Mouse (Mus musculus): ENCODE data around the gene Zfp362.
A peak's percentile ranks its signal among the peaks of the same experiment; 100 is the strongest.

Zfp362 gene

DNA sequence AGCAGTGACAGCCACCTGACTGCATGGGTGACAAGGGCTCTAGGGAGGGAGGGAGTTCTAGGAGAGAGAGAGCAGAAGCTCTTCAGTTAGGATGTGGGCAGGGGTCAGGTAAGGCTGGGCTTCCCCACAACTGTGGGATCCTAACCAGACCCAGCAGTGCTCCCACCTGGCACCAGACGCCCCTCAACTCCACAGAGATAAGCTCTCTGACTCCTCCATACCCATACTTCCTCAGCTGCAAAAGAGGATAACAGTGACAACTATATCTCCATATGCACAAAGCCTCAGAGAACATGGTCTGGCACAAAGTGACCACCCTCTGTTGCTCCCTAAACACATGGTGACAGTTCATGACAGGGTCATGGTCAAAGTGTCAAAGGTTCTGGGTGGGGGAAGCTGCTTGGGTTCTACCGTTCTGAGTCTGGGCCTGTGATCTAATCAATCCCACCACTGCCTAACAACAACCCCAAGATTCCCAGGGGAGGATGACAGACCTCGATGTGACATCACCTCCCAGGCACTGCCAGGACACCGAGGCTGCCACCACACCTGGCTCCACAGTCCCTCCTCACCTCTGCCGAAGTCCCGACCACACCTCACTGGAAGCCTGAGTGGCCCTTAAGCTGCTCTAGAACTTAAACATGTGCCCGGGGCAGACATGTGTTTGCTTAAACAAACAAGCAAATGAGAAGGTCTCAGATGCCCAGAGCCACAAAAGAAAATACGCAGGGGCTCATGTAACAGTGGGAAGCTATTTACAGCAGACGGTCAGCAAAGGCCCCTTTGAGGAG lies 4.0 kb downstream of the Zfp362 start:
- DNase-seq (ENCODE audit: low read depth), result no peak

DNA sequence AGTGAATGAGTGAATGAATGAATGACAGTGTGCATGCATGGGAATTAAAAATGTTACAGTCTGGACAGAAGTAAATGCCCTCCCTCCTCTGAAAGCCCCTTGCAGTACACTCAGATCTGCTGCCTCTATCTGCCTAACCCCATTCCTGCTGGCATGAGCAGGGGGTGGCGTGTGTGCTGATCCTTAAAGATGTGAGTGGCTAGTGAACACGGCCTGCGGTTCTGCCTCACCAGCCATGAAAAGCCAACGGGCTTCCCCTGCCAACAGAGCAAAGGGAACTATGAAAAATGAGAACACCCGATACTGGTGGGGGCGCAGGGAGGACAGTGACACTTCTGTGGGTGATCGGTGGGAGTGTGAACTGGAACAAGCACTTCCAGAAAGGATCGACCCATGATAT lies 9.1 kb downstream of the Zfp362 start:
- no peak for DNase-seq (ENCODE audit: low read depth)

DNA sequence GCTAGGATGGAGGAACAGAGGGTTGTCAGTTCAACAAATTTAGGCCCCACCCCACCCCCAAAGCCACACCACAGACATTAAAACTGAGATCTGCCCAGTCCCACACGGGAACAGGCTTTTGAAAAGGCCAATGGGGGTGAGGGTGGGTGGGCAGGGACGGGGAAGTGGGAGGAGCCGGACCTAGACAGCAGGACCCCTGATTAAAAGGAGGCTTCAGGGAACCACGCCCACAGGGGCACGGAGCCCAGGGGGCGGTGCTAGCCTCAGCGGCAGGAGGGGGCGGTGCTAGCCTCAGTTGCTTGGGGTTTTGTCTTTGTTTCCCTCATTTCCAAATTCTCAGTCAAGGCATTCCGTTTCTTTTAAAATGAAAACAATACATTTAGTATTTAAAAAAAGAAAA lies 10.2 kb downstream of the Zfp362 start:
- no peak for DNase-seq (ENCODE audit: low read depth)

DNA sequence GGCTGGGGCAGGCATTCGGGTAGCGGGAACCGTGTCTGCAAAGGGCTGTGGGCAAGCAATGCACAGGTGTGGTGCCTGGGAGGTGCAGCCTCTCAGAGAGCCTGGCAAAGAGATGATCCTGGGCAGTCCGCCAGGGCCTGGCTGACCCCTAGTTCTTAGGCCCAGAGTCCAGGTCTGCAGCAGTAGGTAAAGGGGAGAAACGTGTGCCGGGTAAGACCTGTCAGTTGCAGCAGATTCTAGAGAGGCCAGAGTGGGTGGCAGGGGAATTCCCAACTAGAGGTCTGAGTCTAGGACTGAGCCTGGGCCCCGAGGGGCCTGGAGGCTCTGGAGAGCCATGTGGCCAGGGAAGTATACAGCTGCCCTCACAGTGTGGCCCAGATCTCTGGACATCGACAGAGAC lies 11.6 kb downstream of the Zfp362 start:
- no peak for DNase-seq (ENCODE audit: low read depth)

DNA sequence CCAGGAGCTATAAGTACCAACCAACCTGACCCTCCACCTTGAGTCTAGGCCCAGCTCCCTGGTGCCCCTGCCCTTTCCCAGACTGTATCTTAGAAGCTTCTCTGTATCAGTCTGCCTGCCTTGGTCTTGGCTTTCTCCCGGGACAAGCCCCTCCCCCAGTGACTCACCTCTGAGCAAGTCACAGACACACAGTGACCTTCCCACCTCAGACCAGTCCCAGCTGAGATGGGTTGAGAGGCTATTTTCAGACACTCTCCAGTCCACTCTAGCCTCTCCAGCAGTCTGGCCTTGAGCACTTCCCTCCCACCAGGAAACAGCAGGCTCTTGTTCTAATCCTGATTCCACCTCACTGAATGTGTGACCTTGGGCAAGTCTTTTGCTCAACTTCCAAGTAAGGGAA lies 12.1 kb downstream of the Zfp362 start:
- no peak for DNase-seq (ENCODE audit: low read depth)

DNA sequence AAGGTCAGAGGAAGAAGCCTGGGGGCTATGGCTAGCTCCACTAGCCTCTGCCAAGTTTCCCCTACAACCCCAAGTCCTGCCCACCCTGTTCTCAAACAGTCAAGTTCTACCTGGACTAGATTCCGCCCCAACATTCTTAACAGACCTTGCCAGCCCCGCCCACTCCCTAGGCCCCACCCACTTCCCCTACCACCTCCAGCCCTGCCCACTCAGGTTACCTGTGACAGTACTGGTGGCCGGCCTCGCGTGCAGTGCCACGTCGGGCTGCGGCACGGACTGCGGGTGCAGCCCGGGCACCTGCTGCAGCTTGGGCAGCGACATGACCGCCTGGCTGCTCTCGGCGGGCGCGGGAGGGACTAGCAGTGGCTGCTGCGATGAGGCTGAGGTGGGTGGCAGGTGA lies 16.2 kb downstream of the Zfp362 start:
- DNase-seq (ENCODE audit: low read depth), result no peak

DNA sequence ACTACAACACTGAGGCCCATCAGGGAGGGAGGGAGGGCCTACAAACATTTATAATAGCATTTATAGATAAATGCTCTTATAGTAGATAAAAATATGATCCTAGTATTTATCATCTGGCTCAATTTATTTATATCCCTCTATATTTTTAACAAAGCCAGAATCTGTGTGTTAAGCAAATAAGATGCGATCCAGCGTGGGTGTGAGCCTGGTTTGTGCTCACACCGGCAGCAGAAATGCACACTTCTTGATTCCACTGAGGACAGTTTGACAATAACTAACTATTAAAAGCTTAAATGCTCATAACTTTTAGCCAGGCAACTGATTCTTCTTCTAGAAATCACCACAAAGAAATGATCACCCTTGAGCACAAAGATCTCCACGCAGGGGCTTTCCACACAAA lies 17.7 kb downstream of the Zfp362 start:
- DNase-seq (ENCODE audit: low read depth), result no peak

DNA sequence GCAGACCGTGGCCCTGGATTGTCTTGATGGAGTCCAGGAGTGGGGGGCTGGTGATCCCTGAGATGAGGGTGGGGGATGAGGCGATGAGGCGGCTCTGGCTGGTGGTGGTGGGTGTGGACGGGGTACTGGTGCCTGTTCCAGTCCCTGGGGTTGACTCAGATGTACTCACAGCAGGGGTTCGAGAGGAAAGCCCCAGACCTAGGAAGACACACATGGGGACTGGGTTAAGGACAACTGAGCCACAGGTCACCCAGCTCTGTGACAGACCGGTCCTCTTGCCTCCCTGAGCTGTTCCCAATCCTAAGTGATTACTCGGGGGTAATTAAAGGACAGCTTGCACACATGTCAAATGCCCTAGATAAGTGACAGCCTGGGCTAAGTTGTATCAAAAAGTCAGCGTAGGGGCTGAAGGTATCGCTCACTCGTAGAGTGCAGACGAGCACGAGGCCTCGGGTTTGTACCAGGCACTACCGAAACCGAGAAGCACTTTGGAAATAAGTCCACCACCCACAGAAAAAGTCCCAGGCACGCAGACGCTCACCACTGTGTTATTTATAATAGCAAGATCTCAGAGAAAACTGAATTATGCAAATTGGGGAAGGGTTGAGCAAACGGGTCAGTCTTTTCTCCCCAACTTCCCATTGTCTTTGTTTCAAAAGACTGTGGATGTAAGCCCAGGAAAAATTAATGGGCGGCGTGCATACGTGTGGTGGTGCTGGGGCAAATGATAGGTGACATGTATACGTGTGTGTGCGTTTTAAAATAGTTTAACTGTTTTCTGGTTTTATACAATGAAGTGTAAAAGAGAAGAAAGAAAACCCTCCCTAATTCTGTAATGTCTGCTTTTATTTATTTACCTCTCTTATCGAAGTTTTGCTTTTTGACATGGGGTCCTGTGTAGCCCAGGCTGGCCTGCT lies 18.6 kb downstream of the Zfp362 start:
- no peak for DNase-seq (ENCODE audit: low read depth)

DNA sequence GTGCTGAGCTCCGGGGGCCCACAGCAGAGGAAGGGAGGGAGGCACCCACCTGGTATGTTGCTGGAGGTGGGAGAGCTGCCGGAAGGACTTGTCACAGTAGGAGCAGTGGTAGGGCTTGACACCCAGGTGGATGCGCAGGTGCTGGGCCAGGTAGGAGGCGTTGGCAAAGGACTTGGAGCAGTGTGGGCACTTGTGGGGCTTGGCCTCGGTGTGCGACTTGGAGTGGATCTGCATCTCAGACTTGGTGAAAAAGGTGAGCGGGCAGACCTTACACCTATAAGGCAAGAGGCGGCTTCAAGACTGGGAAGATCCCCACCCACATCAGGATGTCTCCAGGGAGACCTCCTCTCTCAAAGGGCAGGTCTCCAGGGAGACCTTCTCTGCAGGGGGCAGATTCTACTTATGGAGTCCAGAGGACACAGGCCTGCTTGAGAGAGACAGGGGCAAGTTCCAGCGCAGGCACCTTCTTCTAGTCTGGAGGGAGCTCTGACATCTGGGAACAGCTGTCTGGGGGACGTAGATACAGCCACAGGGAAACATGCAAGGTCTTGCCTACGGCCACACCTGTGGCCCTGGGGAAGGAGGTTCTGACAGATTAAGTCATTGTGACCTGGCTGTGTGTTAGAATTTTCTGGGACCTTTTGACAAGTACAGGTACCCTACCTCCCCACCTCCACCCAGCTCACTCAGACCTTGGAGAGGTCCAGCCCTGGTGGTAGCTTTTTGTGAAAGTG lies 19.8 kb downstream of the Zfp362 start:
- DNase-seq (ENCODE audit: low read depth), result no peak

DNA sequence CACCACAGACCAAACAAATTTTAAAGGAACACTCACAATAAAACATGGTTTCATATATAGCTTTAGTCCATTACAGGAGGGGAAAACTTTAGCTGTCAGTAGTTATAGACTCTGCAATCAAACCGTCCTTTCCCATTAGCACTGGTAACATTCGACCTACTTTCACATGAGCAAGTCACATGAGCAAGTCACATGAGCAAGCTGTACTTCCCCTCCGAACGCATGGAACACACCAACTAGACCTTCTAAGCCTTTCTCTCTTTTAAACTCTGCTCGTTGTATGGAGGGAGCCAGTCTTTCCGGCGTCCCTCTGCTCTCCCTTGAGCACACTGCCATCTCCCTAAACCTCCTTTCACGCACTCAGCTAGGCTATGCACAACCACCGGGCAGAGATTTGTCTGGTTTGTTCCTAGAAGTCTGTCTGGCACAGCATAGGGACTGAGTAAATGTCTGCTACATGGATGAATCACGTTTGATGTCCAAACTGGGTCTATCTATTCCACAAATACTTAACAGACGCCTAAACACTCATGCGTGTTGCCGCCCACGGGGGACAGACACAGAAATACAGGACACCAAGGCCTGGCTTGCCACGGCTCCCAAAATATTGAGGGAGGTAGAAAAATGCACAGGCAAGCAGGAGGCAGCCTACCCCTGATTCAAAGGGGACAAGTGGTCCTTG lies 20.8 kb downstream of the Zfp362 start:
- no peak for DNase-seq (ENCODE audit: low read depth)

DNA sequence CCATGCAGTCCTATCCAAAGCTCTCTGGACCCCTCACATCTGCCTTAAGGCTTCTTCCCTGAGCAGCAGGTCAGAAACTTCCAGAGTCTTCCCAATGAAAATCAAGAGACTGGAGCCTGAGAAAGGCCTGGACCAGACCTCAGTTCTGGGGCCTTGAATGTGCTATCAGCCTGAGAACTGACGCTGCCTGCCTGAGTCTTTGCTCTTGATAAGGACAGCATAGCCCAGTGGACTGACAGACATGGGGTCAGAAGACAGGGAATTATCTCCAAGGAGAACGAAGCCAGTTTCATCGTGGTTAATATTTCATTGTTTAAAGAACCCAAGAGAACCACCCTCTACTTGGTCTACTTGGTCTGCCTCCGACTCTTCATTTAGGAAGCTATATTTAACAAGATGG lies 23.2 kb downstream of the Zfp362 start:
- no peak for DNase-seq (ENCODE audit: low read depth)

DNA sequence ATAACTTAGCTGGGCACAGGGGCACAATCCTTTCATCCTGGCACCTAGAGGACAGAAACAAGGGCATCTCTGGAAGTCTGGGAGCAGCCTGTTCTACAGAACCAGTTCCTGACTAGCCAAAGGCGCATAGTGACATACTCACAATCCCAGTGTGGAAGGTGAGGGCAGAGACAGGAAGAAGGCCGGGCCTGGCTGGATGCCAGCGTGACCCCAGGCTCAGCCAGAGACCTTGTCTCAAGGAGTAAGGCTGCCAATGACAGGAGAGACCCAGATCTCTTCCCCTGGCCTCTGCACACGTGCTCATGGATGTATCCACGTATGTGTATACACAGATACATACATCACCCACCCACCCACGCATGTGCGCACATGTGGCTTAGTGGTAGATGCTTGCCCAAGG lies 23.8 kb downstream of the Zfp362 start:
- no peak for DNase-seq (ENCODE audit: low read depth)

DNA sequence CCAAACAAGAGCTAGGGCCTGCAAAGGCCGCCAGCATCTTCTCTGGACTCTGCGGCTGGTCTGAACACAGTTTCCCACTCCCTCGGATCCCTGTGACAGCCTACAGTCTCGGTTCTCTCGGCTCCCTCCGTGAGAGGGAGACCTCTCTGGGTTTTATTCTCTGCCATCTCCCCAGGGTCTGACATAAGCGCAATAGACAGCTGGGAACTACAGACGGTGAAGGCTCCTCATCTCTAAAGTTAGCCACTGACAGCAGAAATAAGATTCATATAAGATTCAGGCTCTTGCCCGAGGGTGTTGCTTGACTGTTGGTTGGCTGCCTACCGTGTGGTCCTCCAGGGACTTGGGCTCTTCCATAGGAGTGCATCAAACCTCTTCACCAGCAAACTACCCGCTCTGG lies 28.3 kb downstream of the Zfp362 start:
- no peak for DNase-seq (ENCODE audit: low read depth)

DNA sequence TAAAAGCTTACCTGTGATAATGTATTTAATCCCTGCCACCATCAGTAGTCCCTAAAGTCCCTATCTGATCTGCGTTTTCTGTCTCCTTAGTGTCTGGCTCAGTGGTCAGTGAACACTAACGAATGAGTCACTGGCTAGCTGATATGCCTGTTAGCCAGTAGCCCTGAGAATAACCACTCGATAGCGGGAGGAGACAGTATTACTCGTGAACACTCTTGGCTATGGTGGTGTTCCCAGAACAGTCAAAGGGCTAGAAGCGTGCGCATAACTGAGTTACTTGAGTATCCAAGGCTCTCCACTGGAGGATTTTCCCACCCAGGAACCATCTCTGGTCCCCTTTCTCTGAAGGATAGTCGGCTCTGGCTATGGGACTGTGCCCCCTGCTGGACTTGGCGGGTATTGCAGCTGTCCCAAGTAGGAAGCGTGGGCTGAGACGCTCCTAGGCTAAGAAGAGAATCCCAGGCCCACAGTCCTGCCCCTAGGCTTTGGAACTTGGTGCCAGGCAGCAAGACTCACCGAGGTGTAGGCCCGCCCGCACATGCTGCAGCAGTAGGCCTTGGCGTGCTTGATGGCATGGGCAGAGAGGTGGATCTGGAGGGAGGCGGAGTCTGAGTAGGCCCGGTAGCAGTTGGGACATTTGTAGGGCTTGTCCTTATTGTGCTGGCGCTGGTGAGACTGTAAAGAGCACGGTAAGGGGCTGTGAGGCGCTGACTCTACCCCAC lies 29.1 kb downstream of the Zfp362 start:
- peak; percentile 80 for DNase-seq (ENCODE audit: low read depth)

DNA sequence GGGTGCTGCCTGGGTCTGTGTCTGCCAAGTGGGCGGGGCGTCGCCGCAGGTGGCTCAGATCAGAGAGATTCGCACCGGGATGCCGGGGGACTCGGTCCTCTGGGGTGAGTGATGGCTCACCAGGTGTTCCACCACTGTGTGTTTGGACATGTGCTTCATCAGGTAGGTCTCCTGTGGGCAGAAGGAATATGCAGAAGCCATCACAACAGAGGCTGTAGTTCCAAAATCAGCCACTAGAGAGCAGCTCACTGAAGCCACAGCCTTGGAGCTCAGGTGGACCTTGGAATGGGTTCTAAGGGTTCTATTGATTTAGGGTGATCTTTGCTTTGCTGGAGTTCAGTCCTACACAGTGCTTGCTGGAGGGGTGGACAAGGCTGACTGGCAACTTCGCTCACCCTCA lies 31.4 kb downstream of the Zfp362 start:
- DNase-seq (ENCODE audit: low read depth), result peak; percentile 76

DNA sequence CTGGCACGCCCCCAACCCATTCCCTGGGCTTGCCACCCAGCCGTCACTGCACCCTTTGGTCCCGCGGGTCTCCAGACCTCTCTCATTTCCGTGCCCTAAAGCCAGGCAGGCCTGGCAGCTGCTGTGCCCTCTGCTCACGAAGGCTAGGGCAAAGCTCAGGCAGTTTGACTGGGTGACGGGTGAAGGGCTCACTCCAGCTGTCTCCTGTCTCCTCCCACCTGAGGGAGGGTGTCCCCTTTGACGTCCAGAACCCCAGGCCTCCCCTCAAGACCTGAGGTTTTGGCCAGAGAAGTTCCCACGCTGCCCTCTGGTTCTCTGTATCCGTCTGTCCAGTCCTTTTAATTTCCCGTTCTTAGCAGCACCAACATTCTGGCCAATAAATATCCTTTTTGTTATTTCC lies 32.0 kb downstream of the Zfp362 start:
- no peak for DNase-seq (ENCODE audit: low read depth)

DNA sequence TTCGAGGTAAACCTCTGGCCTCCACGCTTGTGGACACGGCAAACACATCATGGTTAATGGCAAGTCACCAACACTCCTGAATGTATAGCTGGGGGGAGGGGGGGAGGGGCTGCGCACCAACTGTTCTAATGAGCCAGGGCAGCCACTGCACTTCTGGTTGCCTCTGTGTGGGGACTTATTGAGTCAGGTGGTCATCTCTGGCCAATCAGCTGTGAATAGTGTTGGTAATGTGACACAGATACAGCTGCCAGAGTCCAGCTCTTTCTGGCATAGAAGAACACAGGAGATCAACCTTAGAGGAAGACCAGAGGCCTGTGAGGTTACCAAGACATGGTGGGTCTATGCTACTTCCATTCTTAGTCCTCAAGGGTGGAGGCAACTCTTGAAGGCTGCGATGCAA lies 35.1 kb downstream of the Zfp362 start:
- no peak for DNase-seq (ENCODE audit: low read depth)

DNA sequence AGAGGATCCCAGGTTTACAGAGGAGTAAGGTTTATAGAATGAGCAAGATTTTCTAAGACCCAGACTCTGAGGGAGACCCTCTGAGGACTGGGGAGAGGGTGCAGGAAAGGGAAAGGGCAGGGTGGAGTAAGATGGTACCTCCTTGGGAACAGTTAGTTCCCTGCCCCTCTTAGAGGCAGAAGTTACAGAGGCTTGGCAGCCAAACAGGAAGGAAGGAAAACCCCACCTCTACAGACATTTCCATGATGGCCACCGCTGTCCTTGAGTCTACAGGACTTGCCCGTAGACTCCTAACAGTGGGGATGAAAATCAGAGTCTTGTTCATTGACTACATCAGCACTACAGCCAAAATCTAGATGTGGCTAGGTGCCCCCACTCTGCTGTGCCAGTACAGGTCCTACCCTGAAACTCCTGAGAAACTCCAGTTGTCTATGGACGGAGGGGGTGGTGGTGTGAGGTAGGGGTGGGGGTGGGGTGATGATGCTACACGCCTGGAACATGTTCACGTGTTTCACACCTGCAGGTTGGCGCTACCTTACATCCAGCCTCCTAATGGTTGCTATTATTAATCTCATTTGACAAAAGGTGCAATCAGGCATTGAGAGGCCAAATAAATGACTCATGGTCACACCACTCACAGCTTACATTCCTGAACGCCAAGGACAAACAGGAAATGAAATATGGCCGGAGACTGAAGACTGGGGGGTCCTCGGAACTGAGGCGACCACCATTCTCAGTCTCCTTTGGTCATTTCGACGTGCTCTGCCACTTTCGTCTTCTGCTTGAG lies 36.1 kb downstream of the Zfp362 start:
- no peak for DNase-seq (ENCODE audit: low read depth)

DNA sequence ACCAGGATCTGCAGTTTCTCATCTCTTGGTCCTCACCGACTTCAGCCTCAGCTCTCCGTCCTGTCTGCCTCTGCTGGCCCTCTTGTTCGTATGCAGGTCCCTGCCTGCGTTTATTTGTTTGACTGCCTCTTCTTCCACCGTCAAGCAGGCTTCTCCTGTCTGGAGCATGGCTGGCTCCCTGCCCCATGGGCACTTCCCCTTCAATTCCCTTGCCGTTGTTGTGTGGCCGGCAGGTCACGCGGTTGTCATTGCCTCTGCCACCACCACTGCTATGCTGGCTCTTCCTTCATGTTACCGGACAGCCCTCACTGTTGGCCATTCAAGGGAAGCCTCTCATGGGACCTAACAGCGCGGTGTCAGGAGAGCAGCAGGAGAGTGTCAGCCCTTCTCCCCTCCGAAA lies 37.7 kb downstream of the Zfp362 start:
- no peak for DNase-seq (ENCODE audit: low read depth)

DNA sequence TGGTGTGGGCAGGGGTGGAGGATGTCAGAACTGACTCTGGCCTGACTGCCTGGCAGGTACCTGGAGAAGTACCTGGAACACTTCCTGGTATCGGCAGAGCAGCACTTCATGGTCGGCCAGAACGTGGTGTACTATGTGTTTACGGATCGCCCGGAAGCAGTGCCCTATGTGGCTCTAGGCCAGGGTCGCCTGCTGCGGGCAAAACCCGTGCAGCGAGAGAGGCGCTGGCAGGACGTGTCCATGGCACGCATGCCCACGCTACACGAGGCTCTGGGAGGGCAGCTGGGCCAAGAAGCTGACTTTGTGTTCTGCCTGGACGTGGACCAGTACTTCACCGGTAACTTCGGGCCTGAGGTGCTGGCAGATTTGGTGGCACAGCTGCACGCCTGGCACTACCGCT lies 38.9 kb downstream of the Zfp362 start:
- DNase-seq (ENCODE audit: low read depth), result no peak

DNA sequence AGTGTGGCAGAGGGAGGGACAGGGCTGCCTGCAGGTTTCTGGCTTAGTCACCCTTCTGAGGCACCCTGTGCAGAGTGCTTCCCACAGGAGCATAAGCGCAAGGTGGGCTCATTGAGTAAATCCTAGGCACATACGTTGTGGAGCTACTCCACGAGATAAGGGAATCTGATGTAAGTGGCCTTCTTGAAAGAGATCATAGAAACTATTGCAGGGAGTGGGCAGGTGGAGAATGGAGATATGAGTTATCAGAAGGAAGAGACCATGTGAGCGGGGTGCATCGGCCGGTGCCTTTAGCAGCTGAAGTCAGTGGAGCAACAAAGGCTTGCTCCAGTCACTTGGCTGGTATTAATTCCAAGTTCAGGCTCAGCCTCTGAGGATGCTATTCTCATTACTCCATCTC lies 45.8 kb downstream of the Zfp362 start:
- no peak for DNase-seq (ENCODE audit: low read depth)
